Mouse (Mus musculus): ENCODE measurements at regions not wholly inside any gene's neighbourhood (a gene's known extent, or its start where the extent isn't known, plus 50 kb on each side); places are given as distances from the start of the nearest gene placed in this dataset.

- no peak for DNase-seq
Measured at GRCm38 (mm10) chr16:49580708-49581107, 118.3 kb upstream of the Ift57 start.

GRCm38 (mm10) chr16:49606500-49606899 is 92.5 kb upstream of the Ift57 start:
- no peak for DNase-seq

GRCm38 (mm10) chr16:49614801-49615200 is 84.2 kb upstream of the Ift57 start:
- no peak for DNase-seq

GRCm38 (mm10) chr16:49615342-49616020 is 83.6 kb upstream of the Ift57 start:
- no peak for DNase-seq

GRCm38 (mm10) chr16:49616263-49616872 is 82.7 kb upstream of the Ift57 start:
- no peak for DNase-seq

- DNase-seq = no peak
Measured at GRCm38 (mm10) chr16:49633502-49633901, 65.5 kb upstream of the Ift57 start.

GRCm38 (mm10) chr16:49635506-49635905 is 63.5 kb upstream of the Ift57 start:
- no peak for DNase-seq

GRCm38 (mm10) chr16:49636467-49636866 is 62.6 kb upstream of the Ift57 start:
- DNase-seq = no peak

- DNase-seq = no peak
Measured at GRCm38 (mm10) chr16:49642696-49643095, 56.3 kb upstream of the Ift57 start.

GRCm38 (mm10) chr16:49644416-49644815 is 54.6 kb upstream of the Ift57 start:
- no peak for DNase-seq

GRCm38 (mm10) chr16:49646479-49646878 is 52.6 kb upstream of the Ift57 start:
- no peak for DNase-seq

Measured in thymus, postnatal 36 days (tissue).